Mouse (Mus musculus): ENCODE data around the gene Rph3a.

Rph3a gene

GRCm38 (mm10) chr5:121009811-121010569, at the start of gene Rph3a:
TSS of gene Rph3a (minus strand) at chr5:121010092.
- no peak for DNase-seq (ENCODE audit: low spot score)

- no peak for DNase-seq (ENCODE audit: low spot score)
These were observed 48.4 kb upstream of the Rph3a start for GRCm38 (mm10) chr5:121058261-121058660.

- DNase-seq (ENCODE audit: low spot score): no peak
These were observed 44.0 kb upstream of the Rph3a start for GRCm38 (mm10) chr5:121053886-121054285.

GRCm38 (mm10) chr5:121041791-121042190, 31.9 kb upstream of the Rph3a start:
- DNase-seq (ENCODE audit: low spot score): no peak

GRCm38 (mm10) chr5:121039465-121039864, 29.6 kb upstream of the Rph3a start:
- no peak for DNase-seq (ENCODE audit: low spot score)

- DNase-seq (ENCODE audit: low spot score): no peak
These were observed 20.3 kb upstream of the Rph3a start for GRCm38 (mm10) chr5:121030161-121030560.

- DNase-seq (ENCODE audit: low spot score): no peak
These were observed 9.6 kb upstream of the Rph3a start for GRCm38 (mm10) chr5:121019505-121019904.

- no peak for DNase-seq (ENCODE audit: low spot score)
These were observed 7.8 kb upstream of the Rph3a start for GRCm38 (mm10) chr5:121017699-121018098.

GRCm38 (mm10) chr5:121016405-121016804, 6.5 kb upstream of the Rph3a start:
- DNase-seq (ENCODE audit: low spot score): no peak

- DNase-seq (ENCODE audit: low spot score): no peak
These were observed 4.6 kb upstream of the Rph3a start for GRCm38 (mm10) chr5:121014496-121014895.

GRCm38 (mm10) chr5:121011962-121012361, 2.1 kb upstream of the Rph3a start:
- no peak for DNase-seq (ENCODE audit: low spot score)

- peak; percentile 27 for DNase-seq (ENCODE audit: low spot score)
These were observed 486 bp downstream of the Rph3a start for GRCm38 (mm10) chr5:121009406-121009805.

GRCm38 (mm10) chr5:121008411-121009239, 1.3 kb downstream of the Rph3a start:
- DNase-seq (ENCODE audit: low spot score): no peak

GRCm38 (mm10) chr5:121007563-121007962, 2.3 kb downstream of the Rph3a start:
- no peak for DNase-seq (ENCODE audit: low spot score)

- DNase-seq (ENCODE audit: low spot score): no peak
These were observed 2.8 kb downstream of the Rph3a start for GRCm38 (mm10) chr5:121007130-121007529.

GRCm38 (mm10) chr5:121006176-121006575, 3.7 kb downstream of the Rph3a start:
- no peak for DNase-seq (ENCODE audit: low spot score)

GRCm38 (mm10) chr5:121003781-121004180, 6.1 kb downstream of the Rph3a start:
- no peak for DNase-seq (ENCODE audit: low spot score)

GRCm38 (mm10) chr5:120999573-120999972, 10.3 kb downstream of the Rph3a start:
- no peak for DNase-seq (ENCODE audit: low spot score)

GRCm38 (mm10) chr5:120988373-120988772, 21.5 kb downstream of the Rph3a start:
- DNase-seq (ENCODE audit: low spot score): no peak

- no peak for DNase-seq (ENCODE audit: low spot score)
These were observed 26.9 kb downstream of the Rph3a start for GRCm38 (mm10) chr5:120983029-120983428.

GRCm38 (mm10) chr5:120981211-120981610, 28.7 kb downstream of the Rph3a start:
- no peak for DNase-seq (ENCODE audit: low spot score)

- DNase-seq (ENCODE audit: low spot score): no peak
These were observed 29.8 kb downstream of the Rph3a start for GRCm38 (mm10) chr5:120980116-120980515.

- no peak for DNase-seq (ENCODE audit: low spot score)
These were observed 33.8 kb downstream of the Rph3a start for GRCm38 (mm10) chr5:120976138-120976537.
